Mouse (Mus musculus): Measurements from ENCODE around the gene Nat8f2. TPM values are rescaled to one million over a fixed set of nuclear protein-coding genes. Genes with fewer than 3 reads are reported as not detected.

The Nat8f2 gene
- not detected in 2 replicates for polyA plus RNA-seq (2012)

GRCm38 (mm10) chr6:85869006-85869405, at the start of gene Nat8f2:
Gene Nat8f2 (minus strand): TSS chr6:85869158.

GRCm38 (mm10) chr6:85915539-85916513, 46.9 kb upstream of the Nat8f2 start, which contains the start of gene Nat8f1:
Gene Nat8f1 (minus strand): TSS chr6:85915687.

DNA sequence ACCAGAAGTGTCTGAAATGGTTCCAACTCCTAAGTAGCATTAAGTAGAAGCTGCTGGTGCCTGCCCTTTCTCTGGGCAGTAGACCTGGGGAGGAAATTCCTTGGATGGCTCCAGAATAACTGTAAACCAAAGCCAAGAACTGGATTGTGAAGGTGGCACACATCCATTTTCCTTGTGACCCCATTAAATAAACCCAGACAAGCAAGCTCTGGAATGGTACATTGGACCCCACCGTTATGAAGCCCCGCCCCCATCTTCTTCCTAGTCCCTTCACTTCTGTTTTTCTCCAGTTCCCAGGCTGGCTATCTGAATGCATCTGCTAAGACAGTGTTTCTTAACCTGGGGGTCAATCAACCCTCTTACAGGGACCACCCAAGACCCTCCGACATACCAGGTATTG, 42.6 kb upstream of the Nat8f2 start, which contains the start of gene Tprkb:
Gene Tprkb, plus strand, starts transcription at position 279 of the 400 bp plus-strand sequence.

DNA sequence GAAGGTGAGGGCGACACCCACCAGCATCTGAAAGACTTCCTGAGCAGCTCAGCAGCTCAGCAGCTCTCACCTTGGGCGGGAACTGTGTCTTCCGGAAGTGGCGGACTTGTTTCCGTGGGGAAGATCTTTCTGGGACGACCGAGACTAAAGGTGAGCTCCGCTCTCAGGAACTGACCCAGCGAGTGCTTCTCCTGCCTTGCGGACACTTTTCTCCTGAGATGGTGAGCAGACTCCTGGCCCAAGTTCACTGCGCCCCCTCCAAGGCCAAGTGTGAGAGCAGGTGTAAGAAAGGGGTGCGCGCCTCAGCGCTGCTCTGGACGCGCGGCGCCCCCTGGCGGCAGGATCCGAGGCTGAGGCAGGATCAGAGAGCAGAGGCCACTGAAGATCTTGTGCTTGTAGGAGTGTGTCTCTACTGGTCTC, 35.7 kb upstream of the Nat8f2 start, which contains the start of gene Nat8f4:
Gene Nat8f4, minus strand, starts transcription at position 243 of the 420 bp plus-strand sequence.

GRCm38 (mm10) chr6:85831796-85832321, 37.1 kb downstream of the Nat8f2 start, which contains the start of gene Nat8:
Gene Nat8 (minus strand): TSS chr6:85832082.

GRCm38 (mm10) chr6:85820837-85821236, 48.1 kb downstream of the Nat8f2 start, which contains the start of the genes Nat8f6 and Nat8f5:
Gene Nat8f6 (minus strand): TSS chr6:85820954.
Gene Nat8f5 (minus strand): TSS chr6:85820972.

Other genes starting within 250 kb of the Nat8f2 start
- gene Nat8f7, start 156.0 kb downstream of the Nat8f2 start, polyA plus RNA-seq (2012) = not detected in 2 replicates
- gene Nat8f3, start 103.4 kb downstream of the Nat8f2 start, polyA plus RNA-seq (2012) = not detected in 2 replicates
- gene Nat8f6, start 48.2 kb downstream of the Nat8f2 start, polyA plus RNA-seq (2012) = not detected in 2 replicates
- not detected in 2 replicates for gene Nat8f5, start 48.2 kb downstream of the Nat8f2 start, polyA plus RNA-seq (2012)
- not detected in 2 replicates for gene Nat8, start 37.1 kb downstream of the Nat8f2 start, polyA plus RNA-seq (2012)
- not detected in 2 replicates for gene Nat8f4, start 35.7 kb upstream of the Nat8f2 start, polyA plus RNA-seq (2012)
- 2.8 and 4.1 TPM in 2 replicates for gene Tprkb, start 42.7 kb upstream of the Nat8f2 start, polyA plus RNA-seq (2012)
- 0.62 and 0.83 TPM in 2 replicates for gene Nat8f1, start 46.5 kb upstream of the Nat8f2 start, polyA plus RNA-seq (2012)
- gene Dusp11, start 92.5 kb upstream of the Nat8f2 start, polyA plus RNA-seq (2012) = 47.7 and 51.9 TPM in 2 replicates
- gene Figla, start 147.0 kb upstream of the Nat8f2 start, polyA plus RNA-seq (2012) = not detected in 2 replicates
- gene Add2, start 159.5 kb upstream of the Nat8f2 start, polyA plus RNA-seq (2012) = 22.1 and 26.0 TPM in 2 replicates